Mouse (Mus musculus): ENCODE results near the gene Trnau1ap.

DNA sequence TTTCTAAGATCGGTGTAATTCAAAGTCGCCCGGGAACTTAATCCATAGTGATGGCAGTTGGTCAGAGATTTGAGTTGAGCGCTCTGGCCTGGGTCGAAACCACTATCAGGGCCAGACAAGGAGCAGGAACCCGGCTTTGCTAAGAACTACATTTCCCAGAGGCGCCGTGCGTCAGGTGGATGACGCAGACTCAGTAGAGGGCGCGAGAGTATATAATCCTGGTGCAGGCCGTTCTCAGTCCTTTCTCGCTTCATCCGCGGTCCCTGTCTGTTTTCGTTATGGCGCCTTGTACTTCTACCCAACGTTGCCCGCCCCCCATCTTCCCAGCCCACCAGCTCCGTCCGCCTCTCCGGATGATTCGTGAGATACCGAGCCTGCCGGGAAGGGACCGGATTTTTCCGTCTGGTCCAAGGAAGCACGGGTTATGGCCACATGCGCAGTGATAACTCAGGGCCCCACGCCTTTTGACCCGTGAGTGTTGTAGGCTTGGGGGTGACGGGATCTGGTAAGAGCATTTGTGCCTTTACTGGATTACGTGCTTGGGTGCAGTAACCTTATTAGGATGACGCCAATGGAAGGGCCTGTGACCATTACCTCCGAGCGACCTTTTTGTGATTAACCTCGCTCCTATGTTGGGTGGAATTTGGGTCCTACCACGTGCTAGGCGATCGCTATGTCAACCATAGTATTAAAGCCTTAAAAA is 20.8 kb downstream of the Trnau1ap start:
- TF ChIP-seq CTCF (conservative IDR thresholded peaks at IDR 0.05; ENCODE audit: low read length) (no peak), POU5F1 (IDR thresholded peaks at IDR 0.05; ENCODE audit: borderline replicate concordance, low read length) (no peak)

All from E14TG2a.4 (cell line).